Mouse (Mus musculus) heart, postnatal 14 days (tissue): ENCODE results near the gene Scarf1. TPM values are rescaled to one million over a fixed set of nuclear protein-coding genes. Genes with fewer than 3 reads are reported as not detected.
A peak's percentile ranks its signal among the peaks of the same experiment; 100 is the strongest.
"Not testable (repeated sequence)": the region's sequence is repeated elsewhere in the genome, so short reads cannot be mapped to it uniquely, and the experiment has no call there.

Source experiments
- DNase-seq, 2 experiments: peaks; one replicate each; pipeline ENCODE4 v3.0.0; 2021 to 2022
- intact Hi-C: fragments of 180-260 bp; cut with DNase I; formaldehyde crosslinking; loops from one replicate; pipeline ENCODE4 v1.15.1; 2025
- total RNA-seq, 2 experiments: library from RNA; stranded (reverse); gene quantifications; 2 replicates each; pipeline ENCODE4 v1.2.3; 2021

The Scarf1 gene
- total RNA-seq, 2 experiments from 2014 or later = 15.7 to 16.5 TPM

DNA sequence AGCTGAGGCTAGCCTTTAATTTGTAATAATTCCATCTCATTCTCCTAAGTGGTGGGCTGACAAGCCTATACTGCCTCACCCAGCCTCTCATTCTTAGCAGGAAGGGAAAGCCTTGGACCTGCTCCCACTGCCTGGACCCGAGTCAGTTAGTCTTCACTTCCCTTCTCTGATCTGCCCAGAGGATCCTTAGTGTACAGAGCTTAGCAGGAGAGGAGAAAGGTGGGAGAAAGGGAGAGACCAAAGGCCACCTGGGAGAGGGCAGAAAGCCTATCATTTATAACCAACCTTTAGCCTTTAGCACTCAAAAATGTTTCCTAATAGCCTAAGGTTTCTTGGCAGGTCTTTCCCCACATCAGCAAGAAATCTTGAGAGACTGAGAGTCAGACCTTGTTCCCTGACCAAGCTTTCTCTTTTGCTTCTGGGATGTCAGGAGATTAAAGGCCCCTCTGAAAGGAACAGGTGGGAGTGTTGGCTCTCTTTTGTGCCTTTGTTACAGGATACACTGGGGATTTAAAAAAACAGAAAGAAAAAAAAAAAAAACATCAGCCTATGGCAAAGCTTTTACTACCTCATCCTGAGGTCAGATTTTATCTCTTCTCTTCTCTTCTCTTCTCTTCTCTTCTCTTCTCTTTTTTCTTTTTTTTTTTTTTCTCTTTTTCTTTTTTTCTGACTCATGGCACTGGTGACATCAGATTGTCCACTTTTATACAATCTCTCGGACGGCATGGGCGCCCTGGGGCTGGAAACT is 21.1 kb downstream of the Scarf1 start:
- intact Hi-C loops = loop anchor here (5.0 kb wide), 1 partner anchor 208 kb away; no protein-coding TSS in a partner anchor
- no peak for DNase-seq

DNA sequence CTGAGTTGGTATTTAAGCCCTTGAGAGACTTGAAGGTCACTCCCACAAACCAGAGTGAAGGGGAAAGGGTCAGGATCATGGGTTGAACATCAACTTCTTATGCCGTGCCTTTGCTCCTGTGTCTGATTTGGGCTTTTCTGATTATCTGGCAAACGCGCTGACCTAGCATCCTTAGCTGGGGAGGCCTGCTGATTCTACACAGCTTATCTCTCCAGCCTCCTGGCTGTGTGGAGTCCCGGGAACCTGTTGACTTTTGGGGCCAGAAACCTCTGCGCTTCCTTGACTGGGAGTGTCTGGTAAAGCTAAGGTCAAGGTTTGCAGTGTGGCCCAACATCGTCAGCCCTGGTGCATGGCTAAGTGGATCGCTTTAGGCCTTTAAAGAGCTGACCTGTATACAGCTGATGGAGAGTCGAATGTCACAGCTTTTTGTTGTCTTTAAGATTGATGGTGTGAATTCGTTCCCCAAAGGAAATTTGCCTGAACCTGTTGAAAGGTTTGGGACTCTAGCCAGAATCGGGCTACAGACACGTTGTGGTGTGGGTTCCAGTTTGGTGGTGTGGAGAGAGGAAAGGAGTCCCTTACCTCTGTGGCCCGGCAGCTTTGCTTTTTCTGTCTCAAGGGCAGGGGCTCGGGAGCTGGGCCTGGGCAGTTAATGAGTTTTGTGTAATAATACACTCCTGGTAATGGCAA is 21.9 kb downstream of the Scarf1 start:
- no peak for DNase-seq
- intact Hi-C loops = no loop called here

DNA sequence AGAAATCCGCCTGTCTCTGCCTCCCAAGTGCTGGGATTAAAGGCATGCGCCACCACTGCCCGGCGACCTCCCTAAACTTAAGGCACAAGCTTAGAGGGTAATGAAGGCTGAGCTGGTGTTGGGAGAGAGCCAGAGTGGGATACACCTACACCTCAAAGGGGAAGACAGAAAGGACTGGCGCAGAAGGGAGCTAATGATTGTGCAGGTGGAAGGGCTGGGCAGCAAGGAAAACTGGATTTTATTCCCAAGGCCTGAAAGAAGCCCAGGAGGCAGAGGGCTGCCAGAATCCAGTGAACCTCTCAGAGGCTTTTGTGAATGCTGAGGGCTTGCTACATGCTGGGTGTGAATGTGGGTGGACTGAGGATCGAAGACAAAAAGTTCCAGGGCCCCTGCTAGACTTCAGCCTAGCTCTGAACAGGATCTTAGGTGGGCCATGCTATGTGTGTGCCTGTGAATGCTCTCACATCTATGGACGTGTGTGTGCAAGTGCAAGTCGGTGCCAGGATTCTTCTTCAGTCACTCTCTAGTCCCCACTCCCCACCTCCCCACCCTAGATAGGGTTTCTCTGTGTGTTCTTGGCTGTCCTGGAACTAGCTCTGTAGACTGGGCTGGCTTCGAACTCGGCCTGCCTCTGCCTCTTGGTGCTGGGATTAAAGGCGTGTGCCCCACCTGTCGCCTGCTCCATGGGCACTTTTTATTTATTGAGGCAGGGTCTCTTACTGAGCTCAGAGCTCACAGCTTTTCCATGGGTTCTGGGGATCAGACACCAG is 23.1 kb downstream of the Scarf1 start:
- intact Hi-C loops = no loop called here
- DNase-seq = no peak

DNA sequence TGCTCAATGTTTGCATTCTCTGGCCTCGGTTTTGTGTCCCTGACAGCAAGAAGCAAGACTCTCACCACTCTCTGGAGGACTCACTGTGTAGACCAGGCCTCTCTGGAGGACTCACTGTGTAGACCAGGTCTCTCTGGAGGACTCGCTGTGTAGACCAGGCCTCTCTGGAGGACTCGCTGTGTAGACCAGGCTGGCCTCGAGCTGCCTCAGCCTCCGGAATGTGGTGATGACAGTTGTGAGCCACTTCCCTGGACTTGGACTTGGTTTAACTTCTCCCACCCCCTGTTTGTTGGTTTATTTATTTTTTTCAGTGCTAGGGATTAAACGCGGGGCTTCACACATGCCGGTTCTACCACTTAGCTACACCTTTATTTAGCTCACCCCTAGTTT is 23.7 kb downstream of the Scarf1 start:
- DNase-seq = no peak
- intact Hi-C loops = no loop called here

DNA sequence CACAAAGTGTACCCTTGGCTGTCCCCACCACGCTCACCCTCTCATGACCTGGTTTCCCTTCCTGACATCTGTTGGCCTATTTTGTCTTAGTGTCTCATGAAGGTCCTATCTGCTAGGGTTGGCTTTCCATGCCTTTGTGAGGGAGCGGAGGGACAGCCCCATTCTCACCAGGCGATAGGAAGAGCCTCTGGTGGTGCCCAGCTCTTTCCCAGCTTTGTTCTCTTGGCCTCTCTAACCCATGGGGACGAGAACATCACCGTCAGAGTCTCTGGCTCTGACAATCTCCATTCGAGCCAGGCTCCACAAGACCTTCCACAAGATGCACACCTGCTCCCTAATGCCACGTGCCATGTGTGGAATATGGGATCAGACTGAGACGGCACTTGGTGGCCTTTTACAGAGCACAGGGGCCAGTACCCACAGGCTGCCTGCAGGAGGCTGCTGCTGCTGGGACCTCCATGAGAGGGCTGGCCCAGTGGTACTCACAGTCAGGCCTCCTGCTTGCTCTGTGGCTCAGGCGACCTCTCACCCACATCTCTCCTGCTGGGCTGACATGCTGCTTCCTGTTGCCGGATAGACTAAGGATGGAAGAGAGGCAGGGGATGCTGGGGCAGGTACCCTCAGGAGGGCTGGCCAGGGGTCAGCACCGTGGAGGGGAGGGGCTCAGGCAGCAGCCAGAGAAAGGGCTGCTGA is 24.3 kb downstream of the Scarf1 start:
- peak in 1 of 2 experiments; percentile 51 for DNase-seq
- intact Hi-C loops = no loop called here

DNA sequence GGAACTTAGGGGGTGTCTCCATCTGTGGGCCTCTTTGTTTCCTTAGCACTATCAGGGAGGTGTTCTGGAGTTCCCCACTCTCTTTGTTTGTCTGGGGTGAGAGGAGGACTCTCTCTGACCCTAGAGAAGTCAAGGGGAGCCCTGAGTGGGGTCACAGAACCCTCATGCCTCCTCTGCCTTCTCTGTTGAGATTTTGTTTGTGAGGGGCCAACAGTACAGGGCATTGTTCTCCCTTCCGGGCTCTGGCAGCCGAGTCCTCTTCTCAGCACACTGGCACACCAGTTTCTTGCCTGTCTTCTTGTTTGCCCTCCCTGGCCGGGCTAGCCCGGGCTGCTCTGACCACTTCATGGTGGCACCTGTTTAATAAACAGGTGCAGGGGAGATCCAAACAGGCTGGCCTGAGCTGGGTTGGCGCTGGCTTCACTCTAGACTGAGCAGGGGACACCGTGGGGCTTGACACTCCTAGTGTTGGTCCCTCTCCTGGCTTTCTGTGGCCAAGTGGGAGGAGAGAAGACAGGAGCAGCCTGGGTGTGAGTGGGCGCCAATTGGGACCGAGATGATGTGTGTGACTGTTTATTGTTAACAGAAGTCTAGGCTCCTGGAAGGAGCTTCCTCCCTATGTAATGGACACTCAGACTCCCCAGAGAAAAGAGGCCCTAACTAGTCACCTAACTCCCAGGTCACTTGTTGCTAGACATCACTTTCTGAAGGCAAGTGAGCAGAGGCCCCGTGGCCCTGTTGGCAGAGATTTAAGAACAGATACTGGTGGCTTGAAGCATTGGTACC is 25.0 kb downstream of the Scarf1 start:
- intact Hi-C loops = no loop called here

DNA sequence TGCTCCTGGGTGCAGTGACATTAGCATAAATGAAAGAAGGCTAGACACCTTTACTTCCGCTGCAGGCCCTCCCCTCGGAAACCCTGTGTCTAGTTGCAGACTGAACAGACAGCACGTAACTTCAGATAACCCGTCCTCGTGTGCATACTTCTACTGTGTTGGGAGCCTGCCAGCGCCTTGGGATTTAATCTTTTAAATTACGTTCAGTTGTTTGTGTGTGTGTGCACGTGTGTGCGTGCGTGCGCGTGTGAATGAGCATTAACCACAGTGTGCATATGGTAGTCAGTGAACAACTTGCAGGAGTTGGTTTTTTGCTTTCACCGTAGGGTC is 25.6 kb downstream of the Scarf1 start:
- DNase-seq = no peak
- intact Hi-C loops = no loop called here

More for the DNA sequence above, 25.0 kb downstream of the Scarf1 start:
- no peak for DNase-seq

DNA sequence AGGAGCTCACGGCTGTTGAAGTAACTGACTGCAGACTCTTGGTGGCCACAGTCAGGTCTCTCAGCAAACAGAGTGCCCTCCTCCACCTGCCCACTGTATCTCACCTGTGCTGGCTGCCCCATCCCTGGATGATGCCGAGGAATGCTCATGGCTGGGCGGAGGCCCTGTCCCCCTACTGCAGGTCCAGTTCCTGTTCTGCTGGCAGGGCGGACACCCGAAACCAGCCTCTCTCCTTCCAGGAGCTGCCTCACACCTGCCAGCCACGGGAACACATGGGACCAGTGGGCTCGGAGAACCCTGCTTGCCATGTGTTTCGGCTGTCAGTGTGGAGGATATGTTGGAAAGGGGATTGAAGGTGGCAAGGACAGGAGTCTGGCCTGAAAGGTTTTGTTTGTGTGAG is 26.9 kb downstream of the Scarf1 start:
- intact Hi-C loops = no loop called here
- no peak for DNase-seq

DNA sequence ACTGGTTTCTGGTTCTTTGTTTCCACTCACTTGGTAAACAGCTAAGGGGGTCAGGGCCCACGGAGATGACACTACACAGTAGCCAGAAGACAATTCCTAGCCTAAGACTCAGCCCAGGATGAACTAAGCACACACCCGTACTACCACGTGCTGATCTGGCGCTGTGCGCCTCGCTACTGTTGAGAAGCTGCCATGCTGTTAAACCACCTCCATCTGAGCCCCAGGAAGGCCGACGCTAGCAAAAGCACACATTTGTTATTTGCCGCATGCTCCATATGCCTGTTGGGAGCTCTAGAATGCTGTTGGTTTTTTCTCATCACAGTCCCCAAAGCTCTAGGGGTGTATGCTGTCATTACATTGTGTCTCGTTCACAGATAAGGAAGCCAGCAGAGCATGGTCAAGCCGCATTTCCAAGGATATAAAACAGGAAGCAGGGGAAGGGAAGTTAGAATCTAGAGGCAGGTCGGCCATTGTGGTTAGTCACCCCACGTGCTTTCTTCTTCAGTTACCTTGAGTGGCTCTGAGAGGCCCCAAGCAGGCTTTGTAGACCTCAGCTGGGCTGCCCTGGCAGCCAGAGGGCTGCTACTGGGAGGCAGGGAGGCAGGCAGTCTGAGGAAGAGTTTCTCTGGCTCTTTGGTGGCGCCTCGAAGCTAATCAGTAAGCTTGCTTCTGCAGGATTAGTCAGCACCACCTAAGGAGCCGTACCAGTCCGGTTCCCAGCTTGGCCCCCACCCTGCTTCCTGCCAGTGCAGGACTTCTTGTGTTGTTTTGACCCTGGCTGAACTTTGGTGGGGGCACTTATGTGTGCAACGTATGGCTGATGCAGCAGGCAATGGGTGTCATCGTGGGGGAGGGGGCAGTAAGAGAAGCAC is 27.6 kb downstream of the Scarf1 start:
- intact Hi-C loops = no loop called here
- DNase-seq = no peak

DNA sequence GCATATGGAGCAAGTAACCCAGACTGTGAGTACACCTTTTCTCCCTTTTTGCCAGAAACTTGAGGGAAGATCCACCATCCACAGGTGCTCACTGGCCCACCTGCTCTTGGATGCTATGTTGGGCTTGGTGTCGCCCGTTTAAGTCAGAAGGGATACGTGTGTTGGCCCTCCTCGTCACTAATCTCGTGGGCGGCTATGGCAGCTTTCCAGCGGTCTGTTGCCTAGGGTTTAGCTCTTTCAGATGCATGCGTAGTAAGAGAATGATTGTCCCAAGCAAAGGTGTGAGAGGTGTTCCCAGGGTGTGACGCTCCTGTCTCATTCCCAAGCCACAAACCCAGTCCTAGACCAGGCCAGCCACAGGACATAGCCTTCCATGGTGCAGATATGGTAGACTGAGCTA is 31.4 kb downstream of the Scarf1 start:
- intact Hi-C loops = no loop called here
- no peak for DNase-seq

DNA sequence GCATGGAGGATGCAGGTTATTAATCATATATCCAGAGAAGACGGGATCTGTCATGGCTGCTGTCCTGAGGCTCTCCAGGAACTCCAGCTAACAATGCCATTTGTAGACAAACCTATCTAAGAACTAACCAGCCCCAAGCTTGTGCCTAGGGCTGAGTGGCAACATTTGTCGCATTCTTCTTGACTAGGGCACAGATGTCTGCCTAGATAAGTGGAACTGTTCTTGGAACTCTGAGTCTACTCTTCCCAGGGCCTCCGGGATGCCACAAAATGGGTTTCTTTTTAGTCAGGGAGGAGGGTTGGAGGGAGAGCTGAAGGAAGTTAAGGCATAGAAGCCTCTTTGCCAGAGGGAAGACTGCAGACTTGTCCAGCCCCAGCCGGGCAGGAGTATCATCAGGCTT is 32.7 kb downstream of the Scarf1 start:
- intact Hi-C loops = no loop called here
- no peak for DNase-seq

DNA sequence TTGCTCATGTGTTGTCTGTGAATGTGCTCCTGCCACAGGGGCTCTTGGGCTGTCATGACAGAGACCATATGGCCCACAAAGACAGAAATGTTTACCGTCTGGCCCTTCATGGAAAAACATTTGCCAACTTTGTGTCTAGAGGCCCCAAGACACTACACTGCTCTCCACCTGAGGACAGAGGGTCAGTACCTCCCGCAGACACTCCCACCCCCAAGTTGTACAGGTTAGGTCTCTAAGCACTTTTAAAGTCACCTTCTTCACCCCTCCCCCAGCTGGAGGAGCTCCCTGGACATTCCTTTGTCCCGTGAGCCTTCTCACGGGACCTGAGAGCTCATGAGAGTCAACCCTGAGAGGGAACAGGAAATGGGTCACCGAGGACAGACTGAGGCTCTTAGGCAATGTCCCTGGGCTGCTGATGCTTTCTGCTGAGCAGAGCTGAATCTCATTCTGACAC is 36.3 kb downstream of the Scarf1 start:
- intact Hi-C loops = no loop called here
- DNase-seq = peak in 1 of 2 experiments; percentile 30

DNA sequence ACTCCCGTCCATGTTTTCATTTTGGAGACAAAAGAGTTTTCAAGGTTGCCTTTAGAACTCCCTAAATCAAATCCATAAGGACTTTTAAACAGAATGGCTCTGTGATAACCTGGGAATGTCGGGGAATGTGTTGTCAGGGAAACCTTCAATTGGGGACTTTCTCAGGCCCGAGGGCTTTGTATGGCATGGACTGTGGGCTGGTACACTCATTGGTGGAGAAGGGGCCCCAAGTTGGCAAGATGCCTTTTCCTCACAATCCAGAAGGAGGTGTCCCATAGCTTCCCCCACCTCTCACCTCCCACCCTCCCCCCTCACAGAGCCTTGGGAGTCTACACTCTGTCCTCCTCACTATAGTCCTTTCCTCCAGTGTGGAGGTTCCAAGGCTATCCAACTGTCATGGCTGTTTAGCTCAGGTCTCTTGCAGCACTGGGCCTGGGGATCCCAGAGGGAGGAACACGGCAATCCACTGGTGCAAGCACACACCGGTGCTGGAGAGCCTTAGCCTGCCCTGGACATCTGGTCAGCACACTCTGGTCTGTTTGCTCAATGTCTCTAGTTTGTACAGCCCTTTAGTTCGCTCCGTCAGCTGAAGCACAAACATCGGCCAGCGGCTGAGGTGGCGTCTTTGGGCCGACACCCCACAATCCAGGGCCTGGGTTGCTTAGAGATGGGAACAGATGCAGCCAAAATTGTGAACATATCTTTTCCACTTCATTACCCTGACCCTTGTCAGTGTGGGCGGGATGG is 37.0 kb downstream of the Scarf1 start:
- DNase-seq = peak; percentile 42 to 49
- intact Hi-C loops = no loop called here

DNA sequence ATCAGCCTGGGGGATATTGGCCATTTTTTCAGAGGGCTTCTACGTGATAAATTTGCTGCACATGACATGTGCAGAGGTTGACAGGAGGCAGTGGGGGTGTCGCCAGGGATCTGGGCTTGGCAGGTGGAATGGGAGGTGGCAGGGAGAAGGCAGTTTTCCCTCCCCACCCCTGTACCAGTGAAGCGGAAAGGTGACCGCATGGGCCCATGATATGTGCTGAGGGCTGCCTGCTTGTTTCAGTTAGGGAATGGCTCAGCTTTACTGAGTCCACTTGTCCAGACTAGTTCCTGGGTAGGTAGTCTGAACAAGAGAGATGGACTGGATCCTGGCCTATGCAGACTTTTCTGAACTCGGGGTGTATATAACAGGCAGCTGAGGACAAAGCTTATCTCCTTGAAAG is 38.0 kb downstream of the Scarf1 start:
- intact Hi-C loops = no loop called here
- no peak for DNase-seq

DNA sequence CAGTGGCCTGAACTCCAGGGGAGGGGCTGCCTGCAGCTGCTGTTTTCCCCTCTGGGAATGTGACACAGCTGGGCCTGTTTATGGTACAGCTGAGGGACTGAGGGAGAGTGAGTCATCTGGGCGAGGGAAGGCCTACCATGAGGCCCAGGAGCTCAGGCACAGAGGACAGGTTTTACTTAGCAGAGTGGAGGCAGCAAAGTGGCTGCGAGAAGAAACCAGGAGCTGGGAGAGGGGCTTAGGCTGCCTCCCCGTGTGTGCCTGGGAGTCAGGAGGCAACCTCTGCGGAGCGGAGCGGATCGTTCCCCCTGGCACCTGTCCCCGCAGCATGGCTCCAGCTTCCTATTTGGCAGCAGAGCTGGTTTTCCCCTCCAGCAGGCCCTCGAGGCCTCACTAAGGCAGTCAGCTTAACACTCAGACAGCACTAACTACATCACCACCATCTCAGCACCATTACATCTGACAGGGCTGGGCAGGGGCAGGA is 38.7 kb downstream of the Scarf1 start:
- intact Hi-C loops = no loop called here
- peak; percentile 59 to 69 for DNase-seq

DNA sequence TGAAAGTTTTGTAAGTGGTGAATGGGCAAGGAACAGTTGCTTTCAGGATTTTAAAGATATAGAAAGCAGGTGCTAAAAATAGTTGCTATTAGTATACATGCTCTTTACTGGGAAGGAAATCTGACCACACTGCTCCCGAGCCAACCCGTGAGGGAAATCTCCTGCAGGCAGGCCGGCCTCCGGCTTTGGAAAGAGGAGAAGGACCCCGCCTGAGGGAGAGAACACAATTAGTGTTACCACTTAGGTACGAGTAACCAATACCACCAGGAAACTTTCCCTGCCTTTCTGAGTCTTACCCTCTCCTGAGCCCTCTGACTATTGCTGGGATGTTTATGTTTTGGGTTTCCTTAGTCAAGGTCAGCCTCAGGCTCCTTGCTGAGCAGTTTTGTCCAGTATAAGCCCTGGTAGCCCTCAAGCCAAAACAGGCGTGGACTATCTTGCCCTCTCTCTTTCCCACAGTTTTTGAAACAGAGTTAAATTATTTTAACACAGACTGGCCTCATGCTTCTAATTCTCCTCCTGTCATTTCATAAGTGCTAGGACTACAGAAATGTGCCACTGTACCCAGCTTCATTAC is 39.7 kb downstream of the Scarf1 start:
- intact Hi-C loops = no loop called here
- DNase-seq = no peak

DNA sequence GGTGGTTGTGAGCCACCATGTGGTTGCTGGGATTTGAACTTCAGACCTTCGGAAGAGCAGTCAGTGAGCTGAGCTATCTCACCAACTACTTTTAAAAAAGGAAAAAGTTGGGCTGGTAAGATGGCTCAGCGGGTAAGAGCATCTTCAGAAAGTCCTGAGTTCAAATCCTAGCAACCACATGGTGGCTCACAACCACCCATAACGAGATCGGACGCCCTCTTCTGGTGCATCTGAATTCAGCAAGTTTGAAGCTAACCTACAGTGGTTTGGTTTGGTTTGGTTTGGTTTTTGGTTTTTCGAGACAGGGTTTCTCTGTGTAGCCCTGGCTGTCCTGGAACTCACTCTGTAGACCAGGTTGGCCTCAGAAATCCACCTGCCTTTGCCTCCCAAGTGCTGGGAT is 42.7 kb downstream of the Scarf1 start:
- DNase-seq, intact Hi-C loops: not testable (repeated sequence)

DNA sequence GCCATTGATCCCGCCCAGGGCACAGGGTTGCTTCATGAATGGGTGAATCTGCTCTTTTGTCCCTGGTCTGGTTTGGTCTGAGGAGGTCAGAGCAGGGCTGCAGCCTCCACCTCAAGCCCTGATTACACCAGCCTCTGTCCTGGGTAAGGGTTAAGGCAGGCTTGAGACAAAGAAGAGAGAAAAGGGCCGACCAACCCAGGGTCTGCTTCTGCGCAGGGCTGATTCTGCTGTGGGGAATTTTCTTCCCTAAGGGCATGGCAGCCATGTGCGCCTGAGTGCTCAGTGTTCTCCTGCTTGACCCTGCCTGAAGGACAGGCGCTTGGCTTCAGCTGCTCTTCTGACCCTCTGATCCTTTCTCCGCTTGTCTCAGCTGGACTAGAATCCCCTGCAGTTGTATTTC is 43.8 kb downstream of the Scarf1 start:
- no peak for DNase-seq
- intact Hi-C loops = no loop called here
